Mouse (Mus musculus): ENCODE results near the gene Armc6. TPM values are rescaled to one million over a fixed set of nuclear protein-coding genes. Genes with fewer than 3 reads are reported as not detected.

The Armc6 gene
- polyA plus RNA-seq, 1 experiment from 2014 or later: 25.8 TPM

- ATAC-seq (replicated peaks; ENCODE audit: low FRiP score, low TSS enrichment, low read depth): 0 out of 2 replicates have a peak, but pooled peaks have one; percentile 34
- H3K27me3 ChIP-seq (replicated peaks; ENCODE audit: control insufficient read depth, insufficient read depth, low read length): no peaks in the 10 kb centered on the region
- no peak overlapping the region for H3K4me2 ChIP-seq (ENCODE audit: low read length)
- H3K4me3 ChIP-seq (ENCODE audit: low read depth, low read length): no peak overlapping the region
- H3K9ac ChIP-seq (ENCODE audit: low read length): no peak overlapping the region
- 55% methylated on average over 5 of the region's 5 CpGs for WGBS
- 0 out of 2 replicates have a peak, but pooled peaks cover 7% of the 10 kb centered on the region for H3K4me1 ChIP-seq (replicated peaks; ENCODE audit: control insufficient read depth, insufficient read depth, low read length)
- H3K9me3 ChIP-seq (ENCODE audit: control insufficient read depth, low read length): no peaks in the 10 kb centered on the region
- no peak for DNase-seq (ENCODE audit: low spot score)
- no peaks in the 10 kb centered on the region for H3K36me3 ChIP-seq (ENCODE audit: control insufficient read depth, insufficient read depth, low read length)
- no peak overlapping the region for H3K27ac ChIP-seq (ENCODE audit: low read depth)
Measured at GRCm38 (mm10) chr8:70200098-70200681, 34.1 kb downstream of the Armc6 start.

GRCm38 (mm10) chr8:70197603-70198002, 36.7 kb downstream of the Armc6 start:
- ATAC-seq (replicated peaks; ENCODE audit: low FRiP score, low TSS enrichment, low read depth) (no peak), DNase-seq (ENCODE audit: low spot score) (no peak)
- Histone ChIP-seq H3K27ac (ENCODE audit: low read depth) (no peak overlapping the region), H3K9me3 (ENCODE audit: control insufficient read depth, low read length) (no peaks in the 10 kb centered on the region), H3K4me2 (ENCODE audit: low read length) (no peak overlapping the region), H3K4me3 (ENCODE audit: low read depth, low read length) (no peak overlapping the region), H3K4me1 (replicated peaks; ENCODE audit: control insufficient read depth, insufficient read depth, low read length) (0 out of 2 replicates have a peak, but pooled peaks cover 7% of the 10 kb centered on the region), H3K27me3 (replicated peaks; ENCODE audit: control insufficient read depth, insufficient read depth, low read length) (no peaks in the 10 kb centered on the region), H3K36me3 (ENCODE audit: control insufficient read depth, insufficient read depth, low read length) (no peaks in the 10 kb centered on the region), H3K9ac (ENCODE audit: low read length) (no peak overlapping the region)
- WGBS: 50% methylated on average over 7 of the region's 7 CpGs

- Histone ChIP-seq H3K9ac (ENCODE audit: low read length) (no peak overlapping the region), H3K27me3 (replicated peaks; ENCODE audit: control insufficient read depth, insufficient read depth, low read length) (no peaks in the 10 kb centered on the region), H3K9me3 (ENCODE audit: control insufficient read depth, low read length) (no peaks in the 10 kb centered on the region), H3K27ac (ENCODE audit: low read depth) (no peak overlapping the region), H3K4me3 (ENCODE audit: low read depth, low read length) (no peak overlapping the region), H3K4me1 (replicated peaks; ENCODE audit: control insufficient read depth, insufficient read depth, low read length) (0 out of 2 replicates have a peak, but pooled peaks cover 7% of the 10 kb centered on the region), H3K4me2 (ENCODE audit: low read length) (no peak overlapping the region), H3K36me3 (ENCODE audit: control insufficient read depth, insufficient read depth, low read length) (0 out of 2 replicates have a peak, but pooled peaks cover 3% of the 10 kb centered on the region)
- no peak for DNase-seq (ENCODE audit: low spot score)
- WGBS: 75% methylated on average over 2 of the region's 2 CpGs
- no peak for ATAC-seq (replicated peaks; ENCODE audit: low FRiP score, low TSS enrichment, low read depth)
Measured at GRCm38 (mm10) chr8:70195762-70196161, 38.5 kb downstream of the Armc6 start.

- 75% methylated on average over 3 of the region's 3 CpGs for WGBS
- DNase-seq (ENCODE audit: low spot score) (no peak), ATAC-seq (replicated peaks; ENCODE audit: low FRiP score, low TSS enrichment, low read depth) (no peak)
- Histone ChIP-seq H3K4me2 (ENCODE audit: low read length) (no peak overlapping the region), H3K27ac (ENCODE audit: low read depth) (no peak overlapping the region), H3K27me3 (replicated peaks; ENCODE audit: control insufficient read depth, insufficient read depth, low read length) (no peaks in the 10 kb centered on the region), H3K9me3 (ENCODE audit: control insufficient read depth, low read length) (no peaks in the 10 kb centered on the region), H3K4me1 (replicated peaks; ENCODE audit: control insufficient read depth, insufficient read depth, low read length) (no peaks in the 10 kb centered on the region), H3K4me3 (ENCODE audit: low read depth, low read length) (no peak overlapping the region), H3K36me3 (ENCODE audit: control insufficient read depth, insufficient read depth, low read length) (0 out of 2 replicates have a peak, but pooled peaks cover 3% of the 10 kb centered on the region), H3K9ac (ENCODE audit: low read length) (no peak overlapping the region)
Measured at GRCm38 (mm10) chr8:70194191-70194590, 40.1 kb downstream of the Armc6 start.

GRCm38 (mm10) chr8:70193238-70193637, 41.0 kb downstream of the Armc6 start:
- Histone ChIP-seq H3K36me3 (ENCODE audit: control insufficient read depth, insufficient read depth, low read length) (0 out of 2 replicates have a peak, but pooled peaks cover 3% of the 10 kb centered on the region), H3K9me3 (ENCODE audit: control insufficient read depth, low read length) (no peaks in the 10 kb centered on the region), H3K27ac (ENCODE audit: low read depth) (no peak overlapping the region), H3K27me3 (replicated peaks; ENCODE audit: control insufficient read depth, insufficient read depth, low read length) (no peaks in the 10 kb centered on the region), H3K4me1 (replicated peaks; ENCODE audit: control insufficient read depth, insufficient read depth, low read length) (no peaks in the 10 kb centered on the region), H3K4me3 (ENCODE audit: low read depth, low read length) (no peak overlapping the region), H3K9ac (ENCODE audit: low read length) (no peak overlapping the region), H3K4me2 (ENCODE audit: low read length) (no peak overlapping the region)
- no peak for DNase-seq (ENCODE audit: low spot score)
- ATAC-seq (replicated peaks; ENCODE audit: low FRiP score, low TSS enrichment, low read depth): no peak
- WGBS: 67% methylated on average over 5 of the region's 5 CpGs

GRCm38 (mm10) chr8:70188707-70189106, 45.6 kb downstream of the Armc6 start:
- Histone ChIP-seq H3K4me2 (ENCODE audit: low read length) (no peak overlapping the region), H3K9ac (ENCODE audit: low read length) (no peak overlapping the region), H3K9me3 (ENCODE audit: control insufficient read depth, low read length) (no peaks in the 10 kb centered on the region), H3K36me3 (ENCODE audit: control insufficient read depth, insufficient read depth, low read length) (peaks cover 3% of the 10 kb centered on the region; the same call in 1 of the 2 replicates), H3K4me1 (replicated peaks; ENCODE audit: control insufficient read depth, insufficient read depth, low read length) (no peaks in the 10 kb centered on the region), H3K4me3 (ENCODE audit: low read depth, low read length) (no peak overlapping the region), H3K27ac (ENCODE audit: low read depth) (no peak overlapping the region), H3K27me3 (replicated peaks; ENCODE audit: control insufficient read depth, insufficient read depth, low read length) (no peaks in the 10 kb centered on the region)
- DNase-seq (ENCODE audit: low spot score) (no peak), ATAC-seq (replicated peaks; ENCODE audit: low FRiP score, low TSS enrichment, low read depth) (no peak)
- 61% methylated on average over 7 of the region's 7 CpGs for WGBS

GRCm38 (mm10) chr8:70183194-70183593, 51.1 kb downstream of the Armc6 start:
- Histone ChIP-seq H3K27ac (ENCODE audit: low read depth) (no peak overlapping the region), H3K4me3 (ENCODE audit: low read depth, low read length) (no peak overlapping the region), H3K4me1 (replicated peaks; ENCODE audit: control insufficient read depth, insufficient read depth, low read length) (no peaks in the 10 kb centered on the region; the same call in 1 of the 2 replicates), H3K27me3 (replicated peaks; ENCODE audit: control insufficient read depth, insufficient read depth, low read length) (no peaks in the 10 kb centered on the region), H3K36me3 (ENCODE audit: control insufficient read depth, insufficient read depth, low read length) (peaks cover 33% of the 10 kb centered on the region), H3K9ac (ENCODE audit: low read length) (no peak overlapping the region), H3K9me3 (ENCODE audit: control insufficient read depth, low read length) (no peaks in the 10 kb centered on the region), H3K4me2 (ENCODE audit: low read length) (no peak overlapping the region)
- DNase-seq (ENCODE audit: low spot score): no peak
- WGBS: 86% methylated on average over 4 of the region's 4 CpGs
- no peak for ATAC-seq (replicated peaks; ENCODE audit: low FRiP score, low TSS enrichment, low read depth)

- no peaks in the 10 kb centered on the region; the same call in 1 of the 2 replicates for H3K4me1 ChIP-seq (replicated peaks; ENCODE audit: control insufficient read depth, insufficient read depth, low read length)
- ATAC-seq (replicated peaks; ENCODE audit: low FRiP score, low TSS enrichment, low read depth) (peak; percentile 54), DNase-seq (ENCODE audit: low spot score) (no peak)
- H3K27me3 ChIP-seq (replicated peaks; ENCODE audit: control insufficient read depth, insufficient read depth, low read length): no peaks in the 10 kb centered on the region
- H3K9me3 ChIP-seq (ENCODE audit: control insufficient read depth, low read length): no peaks in the 10 kb centered on the region
- no peak overlapping the region for H3K27ac ChIP-seq (ENCODE audit: low read depth)
- H3K9ac ChIP-seq (ENCODE audit: low read length): no peak overlapping the region
- no peak overlapping the region for H3K4me3 ChIP-seq (ENCODE audit: low read depth, low read length)
- H3K4me2 ChIP-seq (ENCODE audit: low read length): no peak overlapping the region
- WGBS: 28% methylated on average over 2 of the region's 2 CpGs
- H3K36me3 ChIP-seq (ENCODE audit: control insufficient read depth, insufficient read depth, low read length): peaks cover 41% of the 10 kb centered on the region
Measured at GRCm38 (mm10) chr8:70181903-70182252, 52.4 kb downstream of the Armc6 start.
